Mouse (Mus musculus): ENCODE measurements around the gene Psme1.

Psme1 gene

DNA sequence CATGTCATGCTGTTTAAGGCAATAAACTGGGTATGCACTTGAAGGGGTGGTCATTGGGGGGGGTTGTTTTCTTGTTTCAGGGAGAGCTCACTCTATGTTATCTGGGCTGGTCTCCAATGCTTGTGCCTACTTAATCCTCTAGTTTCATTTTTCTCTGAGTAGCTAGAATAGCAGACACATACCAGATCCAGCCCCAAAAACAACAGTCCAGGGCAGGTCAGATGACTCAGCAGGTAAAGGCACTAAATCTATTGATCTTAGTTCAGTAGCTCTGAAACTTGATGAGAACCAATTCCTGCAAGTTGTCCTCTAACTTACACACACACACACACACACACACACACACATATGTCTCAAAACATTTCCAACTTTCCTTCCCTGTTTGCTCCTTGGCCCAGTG lies 6.2 kb upstream of the Psme1 start:
- no peak for DNase-seq (ENCODE audit: low spot score)

DNA sequence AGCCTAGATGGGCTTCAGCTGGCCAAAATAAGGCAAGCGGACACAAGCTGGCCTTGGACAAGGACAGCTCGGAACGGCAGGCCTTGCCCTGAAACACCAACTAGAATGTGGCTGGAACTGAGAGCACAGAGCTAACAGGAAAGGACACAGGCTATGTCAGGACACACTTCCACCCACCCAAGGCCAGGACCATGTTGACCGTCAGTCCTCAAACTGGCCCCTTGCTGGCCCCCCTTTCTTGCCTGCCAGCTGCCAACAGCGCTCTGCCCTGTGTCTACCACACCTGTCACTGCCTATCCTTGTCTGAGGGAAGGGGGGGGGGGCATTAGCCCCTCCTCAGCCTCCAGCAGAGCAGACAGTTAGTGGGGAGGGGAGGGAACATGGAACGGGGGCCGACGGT lies 2.6 kb upstream of the Psme1 start, which contains the start of gene Fitm1:
TSS of gene Fitm1 (plus strand) at position 316 of the 400 bp plus-strand sequence.
- no peak for DNase-seq (ENCODE audit: low spot score)

DNA sequence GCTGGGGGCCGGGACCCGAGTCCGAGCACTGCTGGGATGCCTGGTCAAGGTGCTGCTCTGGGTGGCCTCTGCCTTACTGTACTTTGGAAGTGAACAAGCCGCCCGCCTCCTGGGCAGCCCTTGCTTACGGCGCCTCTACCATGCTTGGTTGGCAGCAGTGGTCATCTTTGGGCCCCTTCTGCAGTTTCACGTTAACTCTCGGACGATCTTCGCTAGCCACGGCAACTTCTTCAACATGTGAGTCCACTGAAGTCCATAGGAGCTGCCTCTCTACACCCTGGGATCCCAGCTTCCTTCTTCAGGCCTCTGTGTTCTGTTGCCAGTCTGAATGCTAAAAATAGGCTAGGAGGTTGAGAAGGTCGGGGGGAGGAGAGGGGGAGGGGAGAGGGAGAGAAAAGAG lies 2.2 kb upstream of the Psme1 start:
- no peak for DNase-seq (ENCODE audit: low spot score)

DNA sequence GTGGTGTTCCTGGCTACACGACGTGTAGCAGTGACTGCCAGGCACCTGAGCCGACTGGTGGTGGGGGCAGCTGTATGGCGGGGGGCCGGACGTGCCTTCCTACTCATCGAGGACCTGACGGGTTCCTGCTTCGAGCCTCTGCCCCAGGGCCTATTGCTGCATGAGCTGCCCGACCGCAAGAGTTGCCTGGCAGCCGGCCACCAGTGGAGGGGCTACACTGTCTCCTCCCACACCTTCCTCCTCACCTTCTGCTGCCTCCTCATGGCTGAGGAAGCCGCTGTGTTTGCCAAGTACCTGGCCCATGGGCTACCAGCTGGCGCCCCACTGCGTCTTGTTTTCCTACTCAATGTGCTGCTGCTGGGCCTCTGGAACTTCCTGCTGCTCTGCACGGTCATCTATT lies 1.5 kb upstream of the Psme1 start:
- DNase-seq (ENCODE audit: low spot score), result no peak

- DNase-seq (ENCODE audit: low spot score), result peak; percentile 43
These were observed 846 bp downstream of the Psme1 start for GRCm38 (mm10) chr14:55578668-55579269.

GRCm38 (mm10) chr14:55579511-55580496 lies 1.9 kb downstream of the Psme1 start:
- no peak for DNase-seq (ENCODE audit: low spot score)

- DNase-seq (ENCODE audit: low spot score), result no peak
These were observed 2.8 kb downstream of the Psme1 start for GRCm38 (mm10) chr14:55580731-55581130.

GRCm38 (mm10) chr14:55581981-55582681 lies 4.2 kb downstream of the Psme1 start:
- no peak for DNase-seq (ENCODE audit: low spot score)

- no peak for DNase-seq (ENCODE audit: low spot score)
These were observed 6.4 kb downstream of the Psme1 start for GRCm38 (mm10) chr14:55584303-55584701.

DNA sequence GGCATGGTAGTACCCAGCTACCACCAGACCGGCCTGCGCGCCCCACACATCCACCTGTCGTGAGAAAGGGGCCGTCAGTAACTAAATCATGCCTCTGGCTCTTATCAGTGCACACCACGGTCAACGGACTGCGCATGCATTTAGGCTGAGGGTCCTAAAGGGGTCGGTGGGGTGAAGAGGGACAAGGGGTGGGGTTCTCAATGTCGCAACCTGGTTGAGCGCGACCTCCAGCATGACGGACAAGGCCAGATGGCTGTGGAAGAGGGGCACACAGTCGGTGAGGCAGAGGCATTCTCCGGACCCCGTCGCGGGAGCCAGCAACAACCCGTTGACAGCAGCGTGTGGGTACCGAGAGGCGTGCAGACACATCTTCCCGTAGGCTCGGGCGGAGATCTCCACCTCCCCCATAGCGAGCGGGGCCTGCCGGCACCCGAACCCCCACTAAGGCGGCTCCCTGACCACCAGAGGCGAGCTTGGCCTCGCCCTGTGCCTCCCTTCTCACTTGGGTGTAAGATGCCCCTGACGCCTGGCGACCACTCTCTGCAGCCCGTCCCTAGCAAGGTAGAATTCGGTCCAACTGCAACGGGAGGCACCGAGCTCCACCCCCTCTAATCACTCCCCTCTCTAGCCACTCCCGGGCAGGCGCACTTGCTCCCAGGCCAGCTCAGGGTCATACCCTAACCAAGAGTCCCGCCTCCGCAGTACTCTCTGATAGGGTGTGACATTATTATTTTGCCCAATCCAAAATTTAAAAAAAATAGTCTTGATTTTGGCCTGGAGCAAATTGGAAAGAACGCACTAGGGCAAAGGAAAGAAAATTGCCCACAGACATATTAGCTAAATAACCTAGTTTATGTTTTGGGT lies 7.0 kb downstream of the Psme1 start, which contains the start of gene Emc9:
TSS of gene Emc9 (minus strand) at position 601 of the 864 bp plus-strand sequence.
- DNase-seq (ENCODE audit: low spot score), result peak; percentile 81

DNA sequence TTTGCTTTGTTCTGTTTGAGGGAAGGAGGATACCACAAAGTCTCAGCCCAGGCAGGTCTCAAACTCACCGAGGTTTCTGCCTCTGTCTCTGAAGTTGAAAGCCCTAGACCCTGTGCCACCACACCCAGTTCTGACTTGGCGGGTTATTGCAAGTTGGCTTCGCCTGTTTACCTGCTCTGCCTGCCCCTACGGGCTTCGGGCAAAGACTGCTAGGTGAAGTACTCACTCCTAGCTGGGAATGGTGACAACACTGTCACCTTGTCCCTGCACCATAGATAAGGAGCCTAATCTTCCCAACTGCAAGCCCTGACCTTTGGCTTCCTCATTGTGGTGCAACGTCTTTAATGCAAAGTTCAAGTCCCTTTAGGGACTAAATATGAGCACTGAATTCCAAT lies 7.6 kb downstream of the Psme1 start:
- DNase-seq (ENCODE audit: low spot score), result no peak

GRCm38 (mm10) chr14:55586149-55586548 lies 8.2 kb downstream of the Psme1 start:
- no peak for DNase-seq (ENCODE audit: low spot score)

- DNase-seq (ENCODE audit: low spot score), result no peak
These were observed 11.3 kb downstream of the Psme1 start for GRCm38 (mm10) chr14:55589271-55589670.

DNA sequence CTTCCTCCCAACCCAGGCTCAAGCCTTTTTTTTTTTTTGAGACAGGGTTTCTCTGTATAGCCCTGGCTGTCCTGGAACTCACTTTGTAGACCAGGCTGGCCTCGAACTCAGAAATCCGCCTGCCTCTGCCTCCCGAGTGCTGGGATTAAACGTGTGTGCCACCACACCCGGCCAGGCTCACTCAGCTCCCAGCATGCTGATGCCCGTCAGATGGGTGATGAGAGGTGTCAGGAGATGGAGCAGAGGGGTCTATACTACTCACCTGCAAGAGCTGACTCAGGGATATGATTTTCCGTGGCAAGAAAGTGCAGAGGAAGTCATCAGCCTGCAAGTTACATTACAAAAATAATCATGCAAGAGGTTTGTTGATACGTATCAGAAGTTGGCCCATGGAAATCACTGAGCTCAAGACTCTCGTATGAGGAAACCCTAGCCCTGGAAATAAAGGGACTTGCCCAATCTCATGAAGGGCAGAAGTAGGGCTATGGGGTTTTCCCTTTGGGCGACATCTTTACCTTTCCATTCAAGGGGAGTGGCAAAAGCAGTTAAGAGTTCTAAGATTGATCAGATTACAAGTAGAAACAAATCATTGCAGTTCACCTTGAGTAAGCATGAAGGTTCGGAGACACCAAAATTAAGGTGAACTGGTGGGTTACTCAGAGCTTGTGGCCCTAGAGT lies 12.0 kb downstream of the Psme1 start:
- no peak for DNase-seq (ENCODE audit: low spot score)

GRCm38 (mm10) chr14:55590748-55591330 lies 12.9 kb downstream of the Psme1 start, which contains the start of gene Psme2:
Gene Psme2 (minus strand): TSS chr14:55591113.
- peak; percentile 98 for DNase-seq (ENCODE audit: low spot score)

GRCm38 (mm10) chr14:55591331-55591891 lies 13.5 kb downstream of the Psme1 start, which contains the start of gene Rnf31:
Gene Rnf31 (plus strand): TSS chr14:55591708.
- DNase-seq (ENCODE audit: low spot score), result peak; percentile 93

DNA sequence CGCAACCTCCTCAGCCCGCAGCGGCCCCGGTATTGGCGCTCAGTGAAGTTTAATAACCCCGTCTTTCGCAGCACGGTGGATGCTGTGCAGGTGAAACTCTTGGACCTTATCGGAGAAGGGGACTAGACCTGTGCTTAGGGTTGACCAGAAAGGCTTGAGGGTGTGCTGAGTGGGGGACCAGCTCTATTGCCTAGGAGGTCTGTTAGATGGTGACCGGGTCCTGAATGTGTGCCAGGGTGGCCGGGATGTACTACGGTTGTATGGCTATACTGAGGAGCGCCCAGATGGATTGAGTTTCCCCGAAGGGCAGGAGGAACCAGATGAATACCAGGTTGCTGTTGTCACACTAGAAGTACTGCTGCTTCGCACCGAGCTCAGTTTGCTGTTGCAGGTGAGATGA lies 14.3 kb downstream of the Psme1 start:
- DNase-seq (ENCODE audit: low spot score), result no peak

DNA sequence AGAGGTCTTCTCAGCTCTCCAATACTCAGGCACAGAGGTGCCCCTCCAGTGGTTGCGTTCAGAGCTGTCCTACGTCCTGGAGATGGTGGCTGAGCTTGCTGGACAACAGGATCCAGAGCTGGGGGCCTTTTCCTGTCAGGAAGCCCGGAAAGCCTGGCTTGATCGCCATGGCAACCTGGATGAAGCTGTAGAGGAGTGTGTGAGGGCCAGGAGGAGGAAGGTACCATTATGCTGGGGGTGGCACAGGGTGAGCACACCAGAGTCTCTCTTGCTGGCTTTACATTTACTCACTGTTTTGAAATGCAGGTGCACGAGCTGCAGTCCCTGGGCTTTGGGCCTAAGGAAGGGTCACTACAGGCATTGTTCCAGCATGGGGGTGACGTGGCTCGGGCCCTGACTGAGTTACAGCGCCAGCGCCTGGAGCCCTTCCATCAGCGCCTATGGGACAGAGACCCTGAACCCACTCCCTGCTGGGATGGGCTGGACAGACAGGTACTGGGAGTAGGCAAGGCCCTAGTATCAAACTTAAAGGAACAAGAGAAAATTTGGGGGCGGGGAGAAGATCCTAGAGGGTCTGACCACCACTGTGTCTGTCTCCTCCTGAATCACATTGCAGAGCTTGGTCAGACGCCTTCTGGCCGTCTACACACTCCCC lies 18.2 kb downstream of the Psme1 start:
- no peak for DNase-seq (ENCODE audit: low spot score)

Measured in ovary, adult 18-20 months (tissue).